Mouse (Mus musculus) ovary, adult 18-20 months (tissue): ENCODE measurements at regions not wholly inside any gene's neighbourhood (a gene's known extent, or its start where the extent isn't known, plus 50 kb on each side); places are given as distances from the start of the nearest gene placed in this dataset.

Experiments
- DNase-seq: peaks from one replicate; pipeline ENCODE4 v3.0.0; 2022; ENCODE audit warnings: low spot score, mixed read lengths

DNA sequence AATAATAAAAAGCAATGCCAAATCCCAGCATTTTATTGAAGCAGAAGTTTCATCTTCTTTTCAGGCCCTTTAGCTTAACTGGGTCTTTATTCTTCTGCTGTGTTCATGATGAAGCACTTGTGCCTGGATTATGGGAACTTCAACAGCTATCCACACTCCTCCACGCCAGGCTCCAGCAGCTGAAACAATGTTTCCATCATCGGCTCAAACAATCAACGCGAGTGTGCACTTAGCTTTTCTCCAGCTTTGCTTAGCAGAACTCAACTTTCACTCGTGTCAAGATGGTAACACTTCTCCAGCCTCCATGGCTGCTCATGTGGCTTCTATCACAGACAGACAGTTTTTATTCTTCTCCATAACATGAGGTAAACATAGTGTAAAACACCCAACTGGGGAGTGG is 143.8 kb upstream of the Mdm1 start:
- DNase-seq = no peak

GRCm38 (mm10) chr10:118000591-118000990 is 141.0 kb upstream of the Mdm1 start:
- DNase-seq = no peak

DNA sequence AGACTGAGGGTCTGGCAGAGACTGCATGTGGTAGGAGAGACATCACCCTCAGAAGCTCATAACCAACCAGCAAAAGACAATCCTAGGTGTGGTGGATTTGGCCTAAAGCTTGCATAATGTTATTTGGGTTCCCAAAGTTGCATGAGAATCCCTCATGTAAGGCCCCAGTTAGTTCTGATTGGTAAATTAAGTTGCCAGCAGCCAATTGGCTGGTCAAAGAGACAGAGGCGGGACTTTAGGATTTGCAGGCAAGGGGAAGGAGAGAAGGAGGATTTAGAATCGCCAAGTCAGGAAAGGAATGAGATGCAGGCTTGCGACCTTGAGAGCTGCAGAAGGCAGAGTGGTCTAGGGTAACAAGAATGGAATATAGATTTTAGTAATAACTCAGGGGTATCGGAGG is 140.1 kb upstream of the Mdm1 start:
- no peak for DNase-seq

DNA sequence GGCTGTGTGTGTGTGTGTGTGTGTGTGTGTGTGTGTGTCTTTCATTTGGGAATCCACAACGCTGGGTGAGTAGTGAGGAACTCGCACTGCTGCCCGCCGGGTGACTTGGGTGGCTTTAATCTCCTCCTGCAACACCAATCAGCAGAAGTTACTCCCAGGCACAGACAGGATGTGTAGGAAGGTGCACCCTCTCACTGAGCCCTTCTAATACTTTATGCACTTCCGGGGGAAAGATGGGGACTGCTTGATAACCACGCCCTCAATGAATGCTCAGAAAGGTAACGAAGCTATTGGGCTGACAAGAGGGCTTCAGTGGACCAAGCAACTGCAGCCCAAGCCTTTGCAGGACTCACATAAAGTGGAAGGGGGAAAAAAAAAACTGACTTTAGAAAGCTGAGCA is 139.6 kb upstream of the Mdm1 start:
- no peak for DNase-seq

GRCm38 (mm10) chr10:118002559-118002958 is 139.1 kb upstream of the Mdm1 start:
- no peak for DNase-seq

DNA sequence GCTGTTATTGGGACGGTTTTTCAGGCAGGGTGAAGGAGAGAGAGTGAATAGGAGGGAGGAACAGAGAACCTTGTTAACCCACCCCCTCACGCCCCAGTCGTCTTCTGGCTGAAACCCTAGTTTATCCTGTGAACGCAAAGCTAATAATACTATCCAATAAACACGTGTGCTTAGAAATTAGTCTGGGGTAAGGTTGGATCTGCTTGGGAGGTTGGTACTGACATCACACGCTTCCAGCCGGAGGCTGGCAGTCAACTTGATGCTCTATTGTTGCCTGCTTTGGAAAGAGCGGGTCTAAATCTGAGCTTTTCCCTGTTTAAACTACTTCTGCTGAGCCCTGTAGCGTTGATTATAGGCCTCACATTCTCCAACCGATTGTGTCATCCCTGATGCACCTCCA is 138.4 kb upstream of the Mdm1 start:
- no peak for DNase-seq

- DNase-seq = no peak
These were observed 137.8 kb upstream of the Mdm1 start for GRCm38 (mm10) chr10:118003739-118004361.

DNA sequence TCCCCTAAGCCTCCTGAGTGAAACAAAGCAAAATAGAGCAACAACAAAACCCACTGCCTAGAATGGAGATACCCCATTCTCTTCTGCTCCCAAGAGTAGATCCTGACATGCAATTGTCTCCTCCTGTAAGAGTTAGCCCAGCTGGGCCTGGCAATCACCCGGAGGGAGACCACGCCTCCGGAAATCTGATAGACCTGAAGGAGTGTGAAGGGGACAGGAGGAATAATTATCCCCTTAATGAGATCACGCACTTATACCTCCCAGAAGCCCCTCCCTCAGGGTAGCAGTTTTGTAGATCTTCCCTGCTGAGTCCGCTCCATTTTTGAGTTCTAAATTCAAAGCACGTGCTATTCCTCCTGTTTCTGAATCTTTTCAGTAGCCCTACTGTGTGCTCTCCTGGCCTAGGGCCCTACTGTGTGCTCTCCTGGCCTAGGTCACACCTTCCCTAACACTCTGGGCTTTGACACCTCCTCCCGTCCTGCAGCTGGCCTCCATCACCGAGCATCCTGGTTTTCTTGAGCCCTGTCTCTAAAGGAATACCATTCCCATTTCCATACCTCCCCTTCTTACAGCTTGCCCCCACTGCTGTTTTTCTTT is 137.2 kb upstream of the Mdm1 start:
- no peak for DNase-seq

- no peak for DNase-seq
These were observed 134.6 kb upstream of the Mdm1 start for GRCm38 (mm10) chr10:118006827-118007550.

GRCm38 (mm10) chr10:118007846-118008245 is 133.8 kb upstream of the Mdm1 start:
- no peak for DNase-seq

GRCm38 (mm10) chr10:118011687-118012567 is 129.7 kb upstream of the Mdm1 start:
- DNase-seq = no peak

DNA sequence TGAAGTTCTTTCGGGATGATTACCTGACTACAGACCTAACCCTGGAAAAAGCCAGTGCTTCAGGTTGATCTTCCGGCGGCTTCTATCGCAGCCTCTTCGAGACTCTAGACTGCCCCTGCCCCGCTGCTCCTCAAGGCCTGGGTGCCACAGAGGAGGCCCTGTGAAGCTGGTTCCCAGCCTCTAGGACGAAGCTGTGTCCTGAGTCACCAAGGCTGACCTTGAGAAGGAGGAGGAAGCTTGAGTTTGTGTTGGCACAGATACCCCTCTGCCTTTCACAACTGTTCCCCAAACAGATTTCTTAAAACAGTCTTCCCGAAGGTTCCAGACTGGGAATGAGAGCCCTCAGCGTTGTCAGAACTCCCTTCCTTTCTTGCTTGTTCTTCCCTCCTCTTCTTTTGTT is 112.8 kb upstream of the Mdm1 start:
- DNase-seq = peak; percentile 67

DNA sequence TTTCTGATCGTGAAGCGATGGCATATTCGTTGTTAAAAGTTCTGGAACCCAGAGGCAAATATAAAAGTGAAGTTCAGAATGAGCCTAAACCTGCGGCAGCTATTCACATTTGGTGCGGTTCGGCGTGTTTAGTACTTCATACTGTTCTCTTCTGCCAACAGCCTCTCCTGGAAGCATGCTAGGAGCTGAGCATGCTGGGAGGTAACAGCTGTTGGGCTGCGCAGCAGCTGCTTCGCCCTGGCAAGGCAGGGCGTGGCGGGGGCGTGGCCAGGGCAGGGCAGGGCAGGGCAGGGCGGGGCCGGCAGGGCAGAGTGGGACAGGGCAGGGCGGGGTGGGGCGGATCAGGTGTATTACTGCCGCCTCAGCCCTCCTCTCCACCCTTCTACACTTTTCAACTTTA is 107.2 kb upstream of the Mdm1 start:
- no peak for DNase-seq

DNA sequence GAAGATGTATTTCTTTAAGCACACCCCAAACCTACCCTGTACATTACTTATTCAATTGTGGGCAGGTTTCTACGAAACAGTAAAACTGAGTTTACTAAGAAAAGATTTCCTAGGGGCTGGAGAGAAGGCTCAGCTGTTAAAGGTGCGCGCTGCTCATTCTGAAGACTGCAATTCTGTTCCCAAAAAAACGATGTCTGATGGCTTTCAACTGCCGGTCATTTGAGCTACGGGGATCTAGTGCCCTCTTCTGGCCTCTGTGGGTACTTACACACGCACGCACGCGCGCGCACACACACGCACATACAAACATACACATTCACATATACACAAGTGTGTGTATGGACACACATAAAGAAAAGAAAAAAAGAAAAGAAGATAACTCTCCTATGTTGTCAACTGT is 106.6 kb upstream of the Mdm1 start:
- DNase-seq = no peak

DNA sequence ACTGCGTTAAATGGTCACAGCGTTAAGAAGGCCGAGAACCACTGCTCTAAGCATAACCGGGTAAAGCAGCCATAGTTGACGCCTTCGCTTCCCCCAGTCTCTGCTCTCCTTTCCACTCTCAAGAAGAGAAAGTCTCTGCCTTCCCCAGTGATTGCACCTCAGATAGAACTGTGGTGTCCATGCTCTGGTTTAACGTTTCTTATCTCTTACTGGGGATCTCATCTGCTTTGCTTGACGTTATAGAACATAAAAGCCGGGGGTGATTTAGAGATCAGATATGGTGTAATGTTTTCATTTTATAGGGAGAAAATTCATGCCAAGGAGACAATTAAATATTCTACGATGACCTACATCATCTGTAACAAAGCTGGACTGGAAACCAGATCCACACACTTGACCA is 103.1 kb upstream of the Mdm1 start:
- no peak for DNase-seq

DNA sequence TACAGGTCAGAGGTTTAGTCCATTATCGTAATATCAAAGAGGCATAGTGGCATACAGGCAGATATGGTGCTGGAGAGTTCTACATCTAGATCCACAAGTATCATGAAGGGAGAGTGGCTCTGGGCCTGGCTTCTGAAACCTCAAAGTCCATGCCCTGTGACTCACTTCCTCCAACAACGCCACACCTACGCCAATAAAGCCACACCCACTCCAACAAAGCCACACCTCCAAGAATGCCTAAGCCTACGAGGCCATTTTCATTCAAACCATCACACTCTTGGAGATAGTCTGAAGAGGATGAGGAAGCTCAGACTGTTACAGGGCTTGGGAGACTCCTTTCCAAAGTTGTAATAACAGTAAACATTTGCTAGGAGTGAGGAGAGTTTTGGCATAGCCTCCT is 102.6 kb upstream of the Mdm1 start:
- DNase-seq = no peak

DNA sequence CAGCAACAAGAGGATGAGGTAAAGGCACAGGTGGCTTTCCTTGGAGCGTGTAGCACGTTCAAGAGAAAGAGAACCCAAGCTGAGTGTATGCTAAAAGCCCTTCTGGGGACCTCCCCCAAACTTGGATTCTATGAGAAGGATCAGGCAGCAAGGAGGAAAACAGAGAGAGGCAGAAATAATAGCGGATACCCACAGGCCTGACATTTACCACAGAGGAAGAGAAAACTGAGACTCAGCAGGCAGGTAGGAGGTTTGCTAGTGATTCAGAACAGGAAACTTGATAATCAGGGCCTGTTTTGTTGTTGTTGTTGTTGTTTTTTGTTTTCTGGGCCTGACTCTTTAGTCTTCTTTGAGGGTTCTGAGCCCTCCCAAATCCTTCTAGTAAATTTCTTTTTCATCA is 100.5 kb upstream of the Mdm1 start:
- DNase-seq = no peak

- peak; percentile 21 for DNase-seq
These were observed 97.8 kb upstream of the Mdm1 start for GRCm38 (mm10) chr10:118043761-118044160.

- no peak for DNase-seq
These were observed 96.8 kb upstream of the Mdm1 start for GRCm38 (mm10) chr10:118044840-118045239.

DNA sequence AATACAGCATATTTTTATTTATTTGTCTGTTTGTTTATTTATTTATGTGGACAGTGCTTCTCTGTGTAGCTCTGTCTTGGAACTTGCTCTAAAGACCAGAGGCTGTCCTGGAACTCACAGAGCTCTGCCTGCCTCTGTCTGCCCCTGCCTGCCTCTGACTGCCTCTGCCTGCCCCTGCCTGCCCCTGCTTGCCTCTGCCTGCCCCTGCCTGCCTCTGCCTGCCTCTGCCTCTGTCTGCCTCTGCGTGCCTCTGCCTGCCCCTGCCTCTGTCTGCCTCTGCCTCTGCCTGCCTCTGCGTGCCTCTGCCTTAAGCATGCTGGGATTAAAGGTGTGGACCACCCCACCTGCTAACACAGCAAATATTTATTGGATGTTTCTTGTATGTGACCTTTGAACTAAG is 96.2 kb upstream of the Mdm1 start:
- DNase-seq = no peak

- no peak for DNase-seq
These were observed 95.3 kb upstream of the Mdm1 start for GRCm38 (mm10) chr10:118046328-118046727.

DNA sequence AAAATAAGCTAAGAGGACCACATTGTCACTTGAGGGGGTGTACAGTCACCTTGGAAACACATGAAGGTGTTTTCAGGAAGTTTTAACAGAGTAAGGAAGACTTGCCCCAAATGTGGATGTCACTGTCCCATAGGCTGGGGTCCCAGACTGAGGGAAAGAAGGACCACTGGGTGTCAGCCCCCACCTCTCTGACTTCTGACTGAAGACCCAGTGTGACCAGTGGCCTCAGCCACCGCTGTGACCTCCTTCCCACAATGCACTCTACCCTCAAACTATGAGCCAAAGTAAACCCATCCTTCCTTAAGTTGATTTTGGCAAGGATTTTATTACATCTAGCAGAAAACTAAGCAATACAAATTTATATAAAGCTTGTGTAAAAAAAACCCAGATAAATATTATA is 94.8 kb upstream of the Mdm1 start:
- DNase-seq = no peak

- DNase-seq = peak; percentile 69
These were observed 92.3 kb upstream of the Mdm1 start for GRCm38 (mm10) chr10:118049330-118049729.
